Mouse (Mus musculus): ENCODE data around the gene Evi2. TPM values are rescaled to one million over a fixed set of nuclear protein-coding genes. Genes with fewer than 3 reads are reported as not detected.

Gene Evi2
- polyA plus RNA-seq, 1 experiment: 0.07 TPM

DNA sequence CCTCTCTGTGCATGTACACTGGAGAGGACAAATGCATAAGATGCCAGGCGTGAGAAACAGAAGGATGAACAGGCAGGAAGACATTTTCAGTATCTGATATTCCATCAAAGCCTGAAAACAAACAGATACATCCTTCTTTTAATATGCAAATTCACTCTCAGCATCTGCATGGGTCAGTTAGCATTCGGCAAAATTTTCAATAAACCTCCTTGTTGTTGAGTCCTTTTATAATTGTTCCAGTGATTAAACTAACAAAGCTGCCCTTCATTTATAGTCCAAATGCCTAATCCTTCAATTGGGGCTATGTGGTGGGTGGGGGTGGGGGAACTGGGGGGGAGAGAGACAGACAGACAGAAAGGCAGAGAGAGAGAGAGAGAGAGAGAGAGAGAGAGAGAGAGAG lies 27.5 kb downstream of the Evi2 start:
- no peak for TF ChIP-seq POLR2A (IDR thresholded peaks at IDR 0.05; ENCODE audit: borderline replicate concordance, extremely low read depth, insufficient read depth, insufficient read length, poor library complexity, severe bottlenecking)
- TF ChIP-seq CTCF (IDR thresholded peaks at IDR 0.05; ENCODE audit: borderline replicate concordance, extremely low read depth, insufficient read depth, insufficient read length): no peak
- peak; percentile 56 for DNase-seq (ENCODE audit: low read depth)

DNA sequence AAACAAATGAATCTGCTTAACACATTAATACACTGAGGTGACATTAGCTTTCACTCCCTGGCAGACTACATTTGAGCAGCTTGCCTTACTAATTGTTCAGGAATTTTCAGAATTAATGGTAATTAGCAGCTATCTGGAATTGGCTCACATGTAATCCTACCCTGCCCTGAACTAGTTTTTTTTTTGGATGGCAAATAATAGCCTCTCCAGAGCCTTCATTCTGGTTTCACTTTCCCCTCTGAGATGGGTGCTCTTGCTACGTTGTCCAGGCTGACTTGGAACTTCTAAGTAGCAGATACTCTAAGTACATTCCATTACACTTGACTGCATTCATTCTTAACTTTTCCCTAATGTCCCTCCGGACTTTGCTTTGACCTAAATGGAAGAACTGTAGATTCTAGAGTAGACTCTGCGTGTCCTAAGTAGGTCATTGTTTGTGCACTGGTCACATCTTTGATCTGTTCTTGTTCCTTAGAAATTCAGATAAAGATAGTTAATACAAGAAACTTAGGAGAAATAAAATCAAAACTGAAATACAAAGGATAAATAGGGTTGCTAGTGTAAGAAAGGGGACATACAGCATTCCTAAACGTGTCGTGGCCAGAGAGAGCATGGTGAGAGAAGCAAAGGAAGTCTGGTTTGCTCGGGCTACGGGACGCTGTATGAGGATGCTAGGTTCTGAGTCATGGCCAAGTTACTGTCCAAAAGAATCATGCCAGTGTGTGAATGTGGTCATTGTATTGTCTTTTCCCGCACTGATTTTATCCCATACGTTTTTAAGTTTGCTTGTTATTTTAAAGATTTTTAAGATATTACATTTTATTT lies 35.2 kb downstream of the Evi2 start:
- no peak for TF ChIP-seq POLR2A (IDR thresholded peaks at IDR 0.05; ENCODE audit: borderline replicate concordance, extremely low read depth, insufficient read depth, insufficient read length, poor library complexity, severe bottlenecking)
- TF ChIP-seq CTCF (IDR thresholded peaks at IDR 0.05; ENCODE audit: borderline replicate concordance, extremely low read depth, insufficient read depth, insufficient read length): no peak
- DNase-seq (ENCODE audit: low read depth): peak; percentile 77

DNA sequence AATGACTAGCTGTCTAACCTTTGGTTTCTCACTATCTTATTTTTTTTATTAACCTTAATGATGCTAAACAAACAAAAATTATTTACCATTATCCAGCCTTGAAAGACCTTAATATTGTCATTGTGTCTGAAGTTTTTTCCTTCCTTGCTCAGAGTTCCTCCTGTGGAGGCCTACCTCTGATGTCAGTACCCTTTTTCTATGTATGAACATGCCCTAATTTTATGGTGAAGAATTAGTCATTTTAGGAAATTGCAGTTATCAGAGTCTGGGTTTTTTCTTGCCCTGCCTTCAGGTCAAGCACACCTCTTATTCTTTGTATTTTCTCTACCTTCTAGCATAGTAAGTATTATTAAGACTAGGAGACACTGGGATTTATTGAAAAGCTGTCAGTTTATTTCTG lies 45.7 kb downstream of the Evi2 start:
- TF ChIP-seq CTCF (IDR thresholded peaks at IDR 0.05; ENCODE audit: borderline replicate concordance, extremely low read depth, insufficient read depth, insufficient read length) (no peak), POLR2A (IDR thresholded peaks at IDR 0.05; ENCODE audit: borderline replicate concordance, extremely low read depth, insufficient read depth, insufficient read length, poor library complexity, severe bottlenecking) (no peak)

DNA sequence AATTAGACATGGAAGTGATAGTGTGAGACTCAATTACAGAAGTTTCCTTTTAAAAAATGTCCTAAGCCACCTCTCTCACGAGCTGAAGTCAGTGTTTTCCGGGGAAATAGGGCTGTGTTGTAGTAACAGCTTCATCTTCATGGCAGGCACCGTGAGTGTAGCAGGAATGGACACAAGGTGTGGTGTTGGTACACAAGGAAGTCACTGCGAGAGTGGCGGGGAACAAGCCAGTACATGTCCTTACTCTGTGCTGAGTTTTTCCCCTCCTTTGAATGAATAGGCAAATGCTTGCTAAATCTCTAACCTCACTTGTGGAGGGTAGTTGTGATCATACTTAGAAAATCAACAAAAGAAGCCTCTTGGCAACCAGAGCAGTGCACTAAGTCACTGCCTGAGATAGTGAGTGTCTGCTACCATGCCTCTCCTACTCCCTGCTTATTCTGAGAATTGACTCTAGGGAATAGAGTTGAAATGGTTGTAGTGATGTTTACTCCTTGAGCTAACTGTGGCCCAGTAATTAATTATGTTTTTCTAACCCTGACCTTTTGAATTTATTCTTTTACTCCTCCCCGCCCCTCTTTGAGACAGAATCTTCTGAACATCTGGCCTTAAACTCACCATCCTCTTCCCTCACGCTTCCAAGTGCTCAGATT lies 46.4 kb downstream of the Evi2 start:
- TF ChIP-seq CTCF (IDR thresholded peaks at IDR 0.05; ENCODE audit: borderline replicate concordance, extremely low read depth, insufficient read depth, insufficient read length) (no peak), POLR2A (IDR thresholded peaks at IDR 0.05; ENCODE audit: borderline replicate concordance, extremely low read depth, insufficient read depth, insufficient read length, poor library complexity, severe bottlenecking) (no peak)
- no peak for DNase-seq (ENCODE audit: low read depth)

More for the DNA sequence above, 45.7 kb downstream of the Evi2 start:
- no peak for DNase-seq (ENCODE audit: low read depth)

DNA sequence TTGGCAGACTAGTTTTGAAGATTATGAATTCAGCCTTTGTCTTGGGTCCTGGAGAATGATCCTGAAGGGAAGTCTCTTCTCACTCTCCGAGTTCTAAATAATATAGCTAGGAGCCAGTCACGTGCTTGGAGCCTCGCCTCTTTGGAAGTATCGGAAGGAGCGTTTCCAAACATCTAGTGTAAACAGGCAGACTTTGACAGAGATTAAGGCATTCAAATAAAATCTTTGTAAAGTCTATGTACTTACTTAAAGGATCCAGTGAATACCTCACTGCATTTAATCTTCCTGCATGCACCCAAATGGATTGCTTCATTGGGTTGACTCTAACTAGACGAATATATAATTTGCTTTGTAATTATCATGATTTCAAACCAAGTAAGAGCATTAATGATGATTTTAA lies 47.0 kb downstream of the Evi2 start:
- TF ChIP-seq CTCF (IDR thresholded peaks at IDR 0.05; ENCODE audit: borderline replicate concordance, extremely low read depth, insufficient read depth, insufficient read length) (no peak), POLR2A (IDR thresholded peaks at IDR 0.05; ENCODE audit: borderline replicate concordance, extremely low read depth, insufficient read depth, insufficient read length, poor library complexity, severe bottlenecking) (no peak)
- no peak for DNase-seq (ENCODE audit: low read depth)

DNA sequence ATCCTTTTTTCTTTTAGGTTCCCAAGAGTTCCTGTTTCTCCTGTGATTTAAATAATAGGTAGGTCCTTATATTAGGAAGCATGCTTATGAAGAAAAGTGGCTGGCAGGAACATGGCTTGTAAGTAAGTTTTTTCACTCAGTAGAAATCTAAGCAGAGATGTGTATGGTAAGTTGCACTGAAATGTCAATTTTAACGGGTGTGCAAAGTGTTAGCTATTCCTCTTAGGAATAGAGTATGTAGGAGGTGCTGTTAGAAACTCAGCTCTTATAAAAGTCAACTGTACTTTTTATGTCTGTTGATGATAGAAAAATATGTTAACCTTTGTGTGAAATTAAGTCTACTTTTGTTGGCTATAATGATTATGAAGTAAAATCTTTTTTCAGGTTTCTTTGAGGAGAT lies 62.3 kb downstream of the Evi2 start:
- TF ChIP-seq POLR2A (IDR thresholded peaks at IDR 0.05; ENCODE audit: borderline replicate concordance, extremely low read depth, insufficient read depth, insufficient read length, poor library complexity, severe bottlenecking): no peak
- TF ChIP-seq CTCF (IDR thresholded peaks at IDR 0.05; ENCODE audit: borderline replicate concordance, extremely low read depth, insufficient read depth, insufficient read length): no peak

More for the DNA sequence above, 62.3 kb downstream of the Evi2 start:
- DNase-seq (ENCODE audit: low read depth): no peak

Other genes with a start within 250 kb of the Evi2 start
- gene Gm9964, start 233.7 kb downstream of the Evi2 start, polyA plus RNA-seq (2012; rRNA removed): not detected in 2 replicates
- gene Nf1, start 190.9 kb downstream of the Evi2 start, polyA plus RNA-seq (2012; rRNA removed): 27.8 and 41.7 TPM in 2 replicates
- gene Omg, start 26.5 kb downstream of the Evi2 start, polyA plus RNA-seq (2012; rRNA removed): 2.3 and 2.5 TPM in 2 replicates
- 0.82 and 1.0 TPM in 2 replicates for gene Evi2b, start 6.8 kb downstream of the Evi2 start, polyA plus RNA-seq (2012; rRNA removed)
- 2.2 and 2.4 TPM in 2 replicates for gene Evi2a, start within 50 bp of the Evi2 start, polyA plus RNA-seq (2012; rRNA removed)
- gene Rab11fip4, start 60.6 kb upstream of the Evi2 start, polyA plus RNA-seq (2012; rRNA removed): 39.5 and 55.0 TPM in 2 replicates

All from brain, embryonic 14.5 days (tissue).